In genomic region chr11:69384979-69385378, GRCm38 (mm10) we compare ENCODE assay signal across 23 mouse cellular contexts. TPM values are rescaled to one million over a fixed set of nuclear protein-coding genes. Genes with fewer than 3 reads are reported as not detected.
DNase-seq lines count a peak whose midpoint lies in the region; ATAC-seq and TF ChIP-seq lines count a peak whose summit lies in the region.
"Had no signal": no experiment of that assay in that cellular context is flagged by ENCODE, and none has a peak within 500 bp of the region (broad histone marks: within the 10 kb centered on the region; RNA-seq: fewer than 3 reads in every experiment).

No protein-coding gene starts in this region.

- TF ChIP-seq POLR2A in thymus, adult 2 months (IDR thresholded peaks at IDR 0.05; ENCODE audit: control insufficient read depth, extremely low read depth, insufficient read depth, low read length, poor library complexity): no peak

- H3K4me1 ChIP-seq in hindbrain, embryonic 13.5 days (replicated peaks): peaks cover 5% of the 10 kb centered on the region; the same call in 1 of the 2 replicates
- no peaks in the 10 kb centered on the region for H3K4me1 ChIP-seq in hindbrain, embryonic 14.5 days (replicated peaks; ENCODE audit: control insufficient read depth, insufficient read depth, low read length)
- no peaks in the 10 kb centered on the region for H3K4me1 ChIP-seq in intestine, embryonic 15.5 days (replicated peaks)
- H3K4me1 ChIP-seq in kidney, embryonic 15.5 days: peaks cover 8% of the 10 kb centered on the region
- no peaks in the 10 kb centered on the region for H3K4me1 ChIP-seq in thymus, adult 2 months (replicated peaks; ENCODE audit: control insufficient read depth, insufficient read depth, low read length)
- H3K4me1 ChIP-seq in hindbrain, embryonic 11.5 days (replicated peaks; ENCODE audit: control insufficient read depth, insufficient read depth, low read length): no peaks in the 10 kb centered on the region
- H3K4me1 ChIP-seq: neural tube, embryonic 15.5 days had no signal

- no peak overlapping the region for H3K4me3 ChIP-seq in hindbrain, embryonic 13.5 days
- H3K4me3 ChIP-seq in hindbrain, embryonic 14.5 days (replicated peaks; ENCODE audit: low read length): no peak overlapping the region
- H3K4me3 ChIP-seq in intestine, embryonic 15.5 days (replicated peaks): no peak overlapping the region
- H3K4me3 ChIP-seq in kidney, embryonic 15.5 days (replicated peaks): no peak overlapping the region
- no peak overlapping the region for H3K4me3 ChIP-seq in thymus, adult 2 months (ENCODE audit: control insufficient read depth, insufficient read depth, low read length)
- no peak overlapping the region for H3K4me3 ChIP-seq in hindbrain, embryonic 11.5 days (ENCODE audit: low read depth, low read length)
- H3K4me3 ChIP-seq: embryonic facial prominence, embryonic 15.5 days; forebrain, embryonic 15.5 days; heart, embryonic 13.5 days; left cerebral cortex, adult 2 months; neural tube, embryonic 15.5 days had no signal

- TF ChIP-seq CTCF in thymus, adult 2 months (IDR thresholded peaks at IDR 0.05; ENCODE audit: borderline replicate concordance, control insufficient read depth, extremely low read depth, insufficient read depth, low read length, poor library complexity): no peak

- H3K27me3 ChIP-seq in hindbrain, embryonic 13.5 days: no peaks in the 10 kb centered on the region
- no peaks in the 10 kb centered on the region for H3K27me3 ChIP-seq in hindbrain, embryonic 14.5 days (ENCODE audit: control insufficient read depth, insufficient read depth, low read length)
- H3K27me3 ChIP-seq in intestine, embryonic 15.5 days (replicated peaks): no peaks in the 10 kb centered on the region
- no peaks in the 10 kb centered on the region for H3K27me3 ChIP-seq in kidney, embryonic 15.5 days
- H3K27me3 ChIP-seq in thymus, adult 2 months (ENCODE audit: control insufficient read depth, insufficient read depth, low read length): no peaks in the 10 kb centered on the region
- no peaks in the 10 kb centered on the region for H3K27me3 ChIP-seq in hindbrain, embryonic 11.5 days (ENCODE audit: control insufficient read depth, insufficient read depth, low read length)
- H3K27me3 ChIP-seq: embryonic facial prominence, embryonic 15.5 days; forebrain, embryonic 15.5 days; heart, embryonic 13.5 days; neural tube, embryonic 15.5 days had no signal

- 82% methylated on average over 6 of the region's 6 CpGs for WGBS in hindbrain, embryonic 13.5 days
- 82% methylated on average over 6 of the region's 6 CpGs for WGBS in hindbrain, embryonic 14.5 days
- WGBS in intestine, embryonic 15.5 days: 79% methylated on average over 6 of the region's 6 CpGs
- WGBS in kidney, embryonic 15.5 days: 72% methylated on average over 6 of the region's 6 CpGs
- WGBS in thymus, adult 2 months: 94% methylated on average over 6 of the region's 6 CpGs
- 81% methylated on average over 6 of the region's 6 CpGs for WGBS in hindbrain, embryonic 11.5 days

- ATAC-seq in hindbrain, embryonic 13.5 days (ENCODE audit: low FRiP score): no peak
- ATAC-seq in hindbrain, embryonic 14.5 days (ENCODE audit: low FRiP score): no peak
- ATAC-seq in intestine, embryonic 15.5 days: 0 out of 2 replicates have a peak, but pooled peaks have one; percentile 56
- no peak for ATAC-seq in kidney, embryonic 15.5 days (replicated peaks; ENCODE audit: low FRiP score)
- ATAC-seq in hindbrain, embryonic 11.5 days (ENCODE audit: low FRiP score): no peak
- ATAC-seq: forebrain, embryonic 15.5 days; hindbrain, embryonic 16.5 days; liver, postnatal 0 days had no signal

- no peaks in the 10 kb centered on the region for H3K9me3 ChIP-seq in hindbrain, embryonic 13.5 days
- no peaks in the 10 kb centered on the region for H3K9me3 ChIP-seq in hindbrain, embryonic 14.5 days (ENCODE audit: control insufficient read depth, low read length)
- H3K9me3 ChIP-seq in intestine, embryonic 15.5 days: no peaks in the 10 kb centered on the region
- no peaks in the 10 kb centered on the region for H3K9me3 ChIP-seq in kidney, embryonic 15.5 days (replicated peaks)
- H3K9me3 ChIP-seq in hindbrain, embryonic 11.5 days (ENCODE audit: control insufficient read depth, low read length): no peaks in the 10 kb centered on the region
- H3K9me3 ChIP-seq: embryonic facial prominence, embryonic 15.5 days; forebrain, embryonic 15.5 days; heart, embryonic 13.5 days; neural tube, embryonic 15.5 days had no signal

- DNase-seq in hindbrain, embryonic 14.5 days (ENCODE audit: low spot score): no peak
- DNase-seq in kidney, postnatal 4 days: peak; percentile 41 to 64
- DNase-seq in thymus, adult 2 months: no peak
- no peak for DNase-seq in hindbrain, embryonic 11.5 days (ENCODE audit: low spot score)
- DNase-seq in adipocyte (ENCODE audit: low spot score): no peak
- DNase-seq: adrenal gland, postnatal 25 days; cerebellum, adult 8-10 months; heart, adult 11 months; layer of hippocampus, adult 9-11 months; liver, postnatal 0 days; lung, postnatal 10 days had no signal

- no peak overlapping the region for H3K27ac ChIP-seq in hindbrain, embryonic 13.5 days
- no peak overlapping the region for H3K27ac ChIP-seq in hindbrain, embryonic 14.5 days
- no peak overlapping the region for H3K27ac ChIP-seq in intestine, embryonic 15.5 days
- H3K27ac ChIP-seq in kidney, embryonic 15.5 days: 0 out of 2 replicates have a peak overlapping the region, but pooled peaks have one; percentile 13
- no peak overlapping the region for H3K27ac ChIP-seq in thymus, adult 2 months (ENCODE audit: control insufficient read depth, insufficient read depth, low read length)
- H3K27ac ChIP-seq in hindbrain, embryonic 11.5 days (ENCODE audit: low read depth, low read length): no peak overlapping the region
- H3K27ac ChIP-seq: embryonic facial prominence, embryonic 15.5 days; forebrain, embryonic 15.5 days; heart, embryonic 13.5 days; left cerebral cortex, adult 2 months; neural tube, embryonic 15.5 days; stomach, postnatal 0 days had no signal

- no peaks in the 10 kb centered on the region for H3K36me3 ChIP-seq in hindbrain, embryonic 13.5 days
- H3K36me3 ChIP-seq in hindbrain, embryonic 14.5 days (replicated peaks; ENCODE audit: control insufficient read depth, insufficient read depth): no peaks in the 10 kb centered on the region
- H3K36me3 ChIP-seq in intestine, embryonic 15.5 days: no peaks in the 10 kb centered on the region
- H3K36me3 ChIP-seq in kidney, embryonic 15.5 days: peaks cover 8% of the 10 kb centered on the region; the same call in 1 of the 2 replicates
- no peaks in the 10 kb centered on the region for H3K36me3 ChIP-seq in thymus, adult 2 months (ENCODE audit: control insufficient read depth, insufficient read depth, low read length)
- no peaks in the 10 kb centered on the region for H3K36me3 ChIP-seq in hindbrain, embryonic 11.5 days (ENCODE audit: control insufficient read depth, insufficient read depth, low read length)
- H3K36me3 ChIP-seq: embryonic facial prominence, embryonic 15.5 days; forebrain, embryonic 15.5 days; neural tube, embryonic 15.5 days had no signal

- H3K9ac ChIP-seq in hindbrain, embryonic 13.5 days: 0 out of 2 replicates have a peak overlapping the region, but pooled peaks have one; percentile 1
- no peak overlapping the region for H3K9ac ChIP-seq in hindbrain, embryonic 14.5 days
- no peak overlapping the region for H3K9ac ChIP-seq in intestine, embryonic 15.5 days
- no peak overlapping the region for H3K9ac ChIP-seq in kidney, embryonic 15.5 days
- H3K9ac ChIP-seq in hindbrain, embryonic 11.5 days (ENCODE audit: low read depth, low read length): no peak overlapping the region
- H3K9ac ChIP-seq: embryonic facial prominence, embryonic 15.5 days; forebrain, embryonic 15.5 days; heart, embryonic 13.5 days; liver, postnatal 0 days; neural tube, embryonic 15.5 days had no signal

- no peak overlapping the region for H3K4me2 ChIP-seq in hindbrain, embryonic 13.5 days
- no peak overlapping the region for H3K4me2 ChIP-seq in hindbrain, embryonic 14.5 days (replicated peaks)
- no peak overlapping the region for H3K4me2 ChIP-seq in intestine, embryonic 15.5 days (replicated peaks)
- H3K4me2 ChIP-seq in kidney, embryonic 15.5 days: no peak overlapping the region
- no peak overlapping the region for H3K4me2 ChIP-seq in hindbrain, embryonic 11.5 days (replicated peaks; ENCODE audit: low read depth, low read length)
- H3K4me2 ChIP-seq: embryonic facial prominence, embryonic 15.5 days; forebrain, embryonic 15.5 days; heart, embryonic 13.5 days; liver, embryonic 11.5 days; midbrain, embryonic 11.5 days; neural tube, embryonic 15.5 days had no signal

RNA-seq across cellular contexts. Expression of gene Naa38, which starts 10.3 kb away (rescaled TPM):
- 103 and 105 TPM in 2 replicates for polyA plus RNA-seq in hindbrain, embryonic 13.5 days (2015; fragmentation: Nextera tagmentation; extraction: Ambion mirVana)
- polyA plus RNA-seq in hindbrain, embryonic 14.5 days (2014; fragmentation: Nextera tagmentation; extraction: Ambion mirVana): 117 and 130 TPM in 2 replicates
- polyA plus RNA-seq in intestine, embryonic 15.5 days (2015; fragmentation: Nextera tagmentation; extraction: Ambion mirVana): 154 and 182 TPM in 2 replicates
- 153 and 155 TPM in 2 replicates for polyA plus RNA-seq in kidney, embryonic 15.5 days (2015; fragmentation: Nextera tagmentation; extraction: Ambion mirVana)
- 139 and 170 TPM in 2 replicates for polyA plus RNA-seq in thymus, adult 2 months (2012; rRNA removed)
- polyA plus RNA-seq in hindbrain, embryonic 11.5 days (2014; fragmentation: Nextera tagmentation; extraction: Ambion mirVana): 120 and 124 TPM in 2 replicates

RNA-seq across cellular contexts. Expression of gene Cyb5d1, which starts 10.5 kb away (rescaled TPM):
- polyA plus RNA-seq in hindbrain, embryonic 13.5 days (2015; fragmentation: Nextera tagmentation; extraction: Ambion mirVana): 34.9 and 35.5 TPM in 2 replicates
- polyA plus RNA-seq in hindbrain, embryonic 14.5 days (2014; fragmentation: Nextera tagmentation; extraction: Ambion mirVana): 23.9 and 26.7 TPM in 2 replicates
- 22.7 and 24.8 TPM in 2 replicates for polyA plus RNA-seq in intestine, embryonic 15.5 days (2015; fragmentation: Nextera tagmentation; extraction: Ambion mirVana)
- 30.2 and 30.5 TPM in 2 replicates for polyA plus RNA-seq in kidney, embryonic 15.5 days (2015; fragmentation: Nextera tagmentation; extraction: Ambion mirVana)
- polyA plus RNA-seq in thymus, adult 2 months (2012; rRNA removed): 37.2 and 41.5 TPM in 2 replicates
- 32.7 and 45.2 TPM in 2 replicates for polyA plus RNA-seq in hindbrain, embryonic 11.5 days (2014; fragmentation: Nextera tagmentation; extraction: Ambion mirVana)

RNA-seq across cellular contexts. Expression of gene Tmem88, which starts 13.1 kb away (rescaled TPM):
- 7.1 and 8.7 TPM in 2 replicates for polyA plus RNA-seq in hindbrain, embryonic 13.5 days (2015; fragmentation: Nextera tagmentation; extraction: Ambion mirVana)
- 5.4 and 7.7 TPM in 2 replicates for polyA plus RNA-seq in hindbrain, embryonic 14.5 days (2014; fragmentation: Nextera tagmentation; extraction: Ambion mirVana)
- polyA plus RNA-seq in intestine, embryonic 15.5 days (2015; fragmentation: Nextera tagmentation; extraction: Ambion mirVana): 30.7 and 32.1 TPM in 2 replicates
- polyA plus RNA-seq in kidney, embryonic 15.5 days (2015; fragmentation: Nextera tagmentation; extraction: Ambion mirVana): 41.9 and 44.3 TPM in 2 replicates
- polyA plus RNA-seq in thymus, adult 2 months (2012; rRNA removed): 7.3 and 9.3 TPM in 2 replicates
- 15.7 and 17.1 TPM in 2 replicates for polyA plus RNA-seq in hindbrain, embryonic 11.5 days (2014; fragmentation: Nextera tagmentation; extraction: Ambion mirVana)

RNA-seq across cellular contexts. Expression of gene Chd3, which starts 15.8 kb away (rescaled TPM):
- polyA plus RNA-seq in hindbrain, embryonic 13.5 days (2015; fragmentation: Nextera tagmentation; extraction: Ambion mirVana): 92.4 and 93.5 TPM in 2 replicates
- polyA plus RNA-seq in hindbrain, embryonic 14.5 days (2014; fragmentation: Nextera tagmentation; extraction: Ambion mirVana): 67.5 and 76.6 TPM in 2 replicates
- 39.9 and 44.1 TPM in 2 replicates for polyA plus RNA-seq in intestine, embryonic 15.5 days (2015; fragmentation: Nextera tagmentation; extraction: Ambion mirVana)
- polyA plus RNA-seq in kidney, embryonic 15.5 days (2015; fragmentation: Nextera tagmentation; extraction: Ambion mirVana): 54.8 and 62.8 TPM in 2 replicates
- 278 and 280 TPM in 2 replicates for polyA plus RNA-seq in thymus, adult 2 months (2012; rRNA removed)
- 44.3 and 57.1 TPM in 2 replicates for polyA plus RNA-seq in hindbrain, embryonic 11.5 days (2014; fragmentation: Nextera tagmentation; extraction: Ambion mirVana)

RNA-seq across cellular contexts. Expression of gene Kdm6b, which starts 28.5 kb away (rescaled TPM):
- 50.6 and 51.3 TPM in 2 replicates for polyA plus RNA-seq in hindbrain, embryonic 13.5 days (2015; fragmentation: Nextera tagmentation; extraction: Ambion mirVana)
- polyA plus RNA-seq in hindbrain, embryonic 14.5 days (2014; fragmentation: Nextera tagmentation; extraction: Ambion mirVana): 26.8 and 33.0 TPM in 2 replicates
- 23.7 and 24.3 TPM in 2 replicates for polyA plus RNA-seq in intestine, embryonic 15.5 days (2015; fragmentation: Nextera tagmentation; extraction: Ambion mirVana)
- 32.6 and 33.0 TPM in 2 replicates for polyA plus RNA-seq in kidney, embryonic 15.5 days (2015; fragmentation: Nextera tagmentation; extraction: Ambion mirVana)
- polyA plus RNA-seq in thymus, adult 2 months (2012; rRNA removed): 61.0 and 77.3 TPM in 2 replicates
- 33.7 and 40.9 TPM in 2 replicates for polyA plus RNA-seq in hindbrain, embryonic 11.5 days (2014; fragmentation: Nextera tagmentation; extraction: Ambion mirVana)

Comparison
In these comparisons a context has a peak if more than half of its experiments do, and no peak if none do; other contexts are left out.
1. DNase-seq: peak in kidney, postnatal 4 days (2 of 2); none in hindbrain, embryonic 14.5 days (single experiment), thymus, adult 2 months (single experiment), hindbrain, embryonic 11.5 days (single experiment) and adipocyte (single experiment).